Mouse (Mus musculus): ENCODE results near the gene 3110001I22Rik.

The 3110001I22Rik gene

DNA sequence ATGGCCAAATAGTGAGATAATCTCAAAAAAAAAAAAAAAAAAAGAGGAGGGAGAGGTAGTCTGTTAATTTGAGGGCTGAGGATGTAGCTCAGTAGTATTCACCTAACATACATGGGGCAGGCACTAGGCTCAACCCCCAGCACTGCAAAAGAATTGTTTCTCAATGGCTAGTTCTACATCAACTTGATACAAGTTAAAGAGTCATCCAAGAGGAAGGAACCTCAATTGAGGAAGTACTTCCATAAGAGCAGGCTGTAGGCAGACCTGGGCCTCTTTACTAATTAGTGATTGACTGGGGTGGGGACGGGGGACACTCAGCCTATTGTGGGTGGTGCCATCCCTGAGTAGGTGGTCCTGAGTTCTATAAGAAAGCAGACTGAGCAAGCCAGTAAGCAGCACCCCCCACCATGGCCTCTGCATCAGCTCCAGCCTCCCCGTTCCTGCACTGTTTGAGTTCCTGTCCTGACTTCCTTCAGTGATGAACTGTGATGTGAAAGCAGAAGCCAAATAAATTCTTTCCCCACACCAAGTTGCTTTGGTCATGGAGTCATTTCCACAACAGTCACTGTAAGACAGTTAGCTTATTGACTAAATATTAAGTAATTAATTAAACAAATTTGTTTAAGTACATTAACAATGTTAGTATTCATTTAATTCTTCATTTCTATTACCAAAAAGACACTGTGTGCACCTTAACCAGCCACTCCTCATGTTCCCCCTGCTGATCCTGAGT is 45.3 kb downstream of the 3110001I22Rik start:
- no peak for DNase-seq (ENCODE audit: low spot score in 2 of 2)

DNA sequence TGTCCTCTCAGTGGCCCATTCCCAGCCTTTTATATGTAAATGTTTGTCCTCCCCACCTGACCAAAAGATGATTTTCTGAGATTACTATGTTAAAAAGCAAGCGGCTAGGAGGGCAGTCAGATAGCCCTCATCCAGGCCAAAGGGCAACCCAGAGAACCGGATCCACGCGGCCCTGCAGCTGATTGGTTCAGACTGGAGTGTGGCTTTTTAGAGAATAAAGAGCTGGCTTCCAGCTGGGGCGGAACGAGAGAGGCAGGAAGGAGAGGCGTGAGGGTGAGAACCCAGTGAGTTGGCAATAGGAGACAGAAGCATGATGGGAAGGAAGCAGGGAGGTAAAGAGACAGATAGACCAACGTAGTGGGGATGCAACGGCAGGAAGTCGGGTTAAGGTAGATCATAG is 51.2 kb downstream of the 3110001I22Rik start:
- DNase-seq (ENCODE audit: low spot score in 2 of 2): no peak

GRCm38 (mm10) chr16:13727811-13728335 is 56.1 kb downstream of the 3110001I22Rik start:
- no peak for DNase-seq (ENCODE audit: low spot score in 2 of 2)

All from frontal cortex, postnatal 36 days (tissue).